Mouse (Mus musculus) spleen, adult 2 months (tissue): ENCODE measurements around the gene Fbxo39.

ENCODE experiments used
- CTCF ChIP-seq: fragments of 200-500 bp; IDR thresholded peaks from 2 replicates; pipeline ENCODE4 v1.5.1; 2011; ENCODE audit warnings: mild to moderate bottlenecking, inconsistent platforms; ENCODE audit not compliant: insufficient read depth, insufficient read length, insufficient replicate concordance; ENCODE audit errors: extremely low read depth
- POLR2A ChIP-seq: fragments of 200-500 bp; IDR thresholded peaks from 2 replicates; pipeline ENCODE4 v1.6.1; 2011; ENCODE audit warnings: low read depth, low read length, inconsistent platforms

GRCm38 (mm10) chr11:72285971-72286480 is 28.2 kb upstream of the Fbxo39 start:
- TF ChIP-seq POLR2A (no peak), CTCF (no peak)
